Mouse (Mus musculus): ENCODE measurements at regions not wholly inside any gene's neighbourhood (a gene's known extent, or its start where the extent isn't known, plus 50 kb on each side); places are given as distances from the start of the nearest gene placed in this dataset.

GRCm38 (mm10) chr10:91967570-91968310, 754.5 kb downstream of the Nedd1 start:
- WGBS = 86% methylated on average over 18 of the region's 18 CpGs
- Histone ChIP-seq H3K36me3 (no peaks in the 10 kb centered on the region), H3K4me2 (no peak overlapping the region), H3K27ac (no peak overlapping the region), H3K9ac (no peak overlapping the region), H3K4me3 (no peak overlapping the region), H3K9me3 (no peaks in the 10 kb centered on the region), H3K27me3 (no peaks in the 10 kb centered on the region), H3K4me1 (no peaks in the 10 kb centered on the region)
- ATAC-seq (ENCODE audit: insufficient number of reproducible peaks, insufficient read depth, low FRiP score, low TSS enrichment, low read depth) = no peak

GRCm38 (mm10) chr10:91959734-91960492, 762.3 kb downstream of the Nedd1 start:
- no peak for ATAC-seq (ENCODE audit: insufficient number of reproducible peaks, insufficient read depth, low FRiP score, low TSS enrichment, low read depth)
- no peaks in the 10 kb centered on the region for H3K36me3 ChIP-seq
- no peaks in the 10 kb centered on the region for H3K4me1 ChIP-seq
- no peak overlapping the region for H3K9ac ChIP-seq
- 79% methylated on average over 6 of the region's 6 CpGs for WGBS
- no peak overlapping the region for H3K27ac ChIP-seq
- H3K4me2 ChIP-seq = no peak overlapping the region
- no peaks in the 10 kb centered on the region for H3K27me3 ChIP-seq
- no peak overlapping the region for H3K4me3 ChIP-seq
- no peaks in the 10 kb centered on the region for H3K9me3 ChIP-seq

- no peaks in the 10 kb centered on the region for H3K36me3 ChIP-seq
- H3K27me3 ChIP-seq = no peaks in the 10 kb centered on the region
- no peak overlapping the region for H3K4me3 ChIP-seq
- H3K9me3 ChIP-seq = no peaks in the 10 kb centered on the region
- H3K9ac ChIP-seq = no peak overlapping the region
- H3K27ac ChIP-seq = no peak overlapping the region
- no peak for ATAC-seq (ENCODE audit: insufficient number of reproducible peaks, insufficient read depth, low FRiP score, low TSS enrichment, low read depth)
- H3K4me2 ChIP-seq = no peak overlapping the region
- WGBS = 59% methylated on average over 1 of the region's 1 CpGs
- no peaks in the 10 kb centered on the region for H3K4me1 ChIP-seq
Observed at GRCm38 (mm10) chr10:91953078-91953477, 769.1 kb downstream of the Nedd1 start.

- Histone ChIP-seq H3K36me3 (no peaks in the 10 kb centered on the region), H3K9ac (no peak overlapping the region), H3K27me3 (no peaks in the 10 kb centered on the region), H3K27ac (no peak overlapping the region), H3K9me3 (no peaks in the 10 kb centered on the region), H3K4me1 (no peaks in the 10 kb centered on the region), H3K4me2 (no peak overlapping the region), H3K4me3 (no peak overlapping the region)
- ATAC-seq (ENCODE audit: insufficient number of reproducible peaks, insufficient read depth, low FRiP score, low TSS enrichment, low read depth) = no peak
- WGBS = 83% methylated on average over 3 of the region's 3 CpGs
Observed at GRCm38 (mm10) chr10:91923626-91924025, 742.5 kb upstream of the Tmpo start.

- WGBS = 77% methylated on average over 6 of the region's 6 CpGs
Observed at GRCm38 (mm10) chr10:91889864-91890263, 708.7 kb upstream of the Tmpo start.

GRCm38 (mm10) chr10:91888537-91888936, 707.4 kb upstream of the Tmpo start:
- 70% methylated on average over 4 of the region's 4 CpGs for WGBS
- no peaks in the 10 kb centered on the region for H3K9me3 ChIP-seq
- ATAC-seq (ENCODE audit: insufficient number of reproducible peaks, insufficient read depth, low FRiP score, low TSS enrichment, low read depth) = no peak
- H3K27ac ChIP-seq = no peak overlapping the region
- no peaks in the 10 kb centered on the region for H3K36me3 ChIP-seq
- no peak overlapping the region for H3K4me2 ChIP-seq
- no peak overlapping the region for H3K9ac ChIP-seq
- H3K4me1 ChIP-seq = no peaks in the 10 kb centered on the region
- H3K4me3 ChIP-seq = no peak overlapping the region
- no peaks in the 10 kb centered on the region for H3K27me3 ChIP-seq

More at GRCm38 (mm10) chr10:91889864-91890263, 708.7 kb upstream of the Tmpo start:
- Histone ChIP-seq H3K36me3 (no peaks in the 10 kb centered on the region), H3K9ac (no peak overlapping the region), H3K9me3 (no peaks in the 10 kb centered on the region), H3K27ac (no peak overlapping the region), H3K4me2 (no peak overlapping the region), H3K4me3 (no peak overlapping the region), H3K4me1 (no peaks in the 10 kb centered on the region), H3K27me3 (no peaks in the 10 kb centered on the region)
- ATAC-seq (ENCODE audit: insufficient number of reproducible peaks, insufficient read depth, low FRiP score, low TSS enrichment, low read depth) = no peak

GRCm38 (mm10) chr10:91883155-91883554, 702.0 kb upstream of the Tmpo start:
- no peaks in the 10 kb centered on the region for H3K4me1 ChIP-seq
- H3K27ac ChIP-seq = no peak overlapping the region
- H3K4me3 ChIP-seq = no peak overlapping the region
- no peak overlapping the region for H3K9ac ChIP-seq
- WGBS = 52% methylated on average over 5 of the region's 5 CpGs
- no peak overlapping the region for H3K4me2 ChIP-seq
- H3K36me3 ChIP-seq = no peaks in the 10 kb centered on the region
- ATAC-seq (ENCODE audit: insufficient number of reproducible peaks, insufficient read depth, low FRiP score, low TSS enrichment, low read depth) = no peak
- no peaks in the 10 kb centered on the region for H3K9me3 ChIP-seq
- no peaks in the 10 kb centered on the region for H3K27me3 ChIP-seq

- H3K27me3 ChIP-seq = no peaks in the 10 kb centered on the region
Observed at GRCm38 (mm10) chr10:91882481-91882880, 701.4 kb upstream of the Tmpo start.

GRCm38 (mm10) chr10:91881521-91882228, 700.6 kb upstream of the Tmpo start:
- WGBS = 37% methylated on average over 9 of the region's 9 CpGs
- no peaks in the 10 kb centered on the region for H3K9me3 ChIP-seq
- H3K4me1 ChIP-seq = no peaks in the 10 kb centered on the region
- H3K36me3 ChIP-seq = no peaks in the 10 kb centered on the region
- ATAC-seq (ENCODE audit: insufficient number of reproducible peaks, insufficient read depth, low FRiP score, low TSS enrichment, low read depth) = no peak
- no peak overlapping the region for H3K27ac ChIP-seq
- H3K9ac ChIP-seq = no peak overlapping the region
- no peaks in the 10 kb centered on the region for H3K27me3 ChIP-seq
- H3K4me3 ChIP-seq = no peak overlapping the region
- H3K4me2 ChIP-seq = no peak overlapping the region

More at GRCm38 (mm10) chr10:91882481-91882880, 701.4 kb upstream of the Tmpo start:
- no peak overlapping the region for H3K4me3 ChIP-seq
- H3K4me1 ChIP-seq = no peaks in the 10 kb centered on the region
- 77% methylated on average over 4 of the region's 4 CpGs for WGBS
- H3K9me3 ChIP-seq = no peaks in the 10 kb centered on the region
- no peaks in the 10 kb centered on the region for H3K36me3 ChIP-seq
- no peak overlapping the region for H3K4me2 ChIP-seq
- H3K27ac ChIP-seq = no peak overlapping the region
- ATAC-seq (ENCODE audit: insufficient number of reproducible peaks, insufficient read depth, low FRiP score, low TSS enrichment, low read depth) = no peak
- no peak overlapping the region for H3K9ac ChIP-seq

GRCm38 (mm10) chr10:91875450-91875849, 694.3 kb upstream of the Tmpo start:
- Histone ChIP-seq H3K9ac (no peak overlapping the region), H3K27me3 (no peaks in the 10 kb centered on the region), H3K4me2 (no peak overlapping the region), H3K9me3 (no peaks in the 10 kb centered on the region), H3K36me3 (no peaks in the 10 kb centered on the region), H3K4me3 (no peak overlapping the region), H3K27ac (no peak overlapping the region), H3K4me1 (no peaks in the 10 kb centered on the region)
- no peak for ATAC-seq (ENCODE audit: insufficient number of reproducible peaks, insufficient read depth, low FRiP score, low TSS enrichment, low read depth)
- WGBS = 84% methylated on average over 3 of the region's 3 CpGs

GRCm38 (mm10) chr10:91871244-91871643, 690.1 kb upstream of the Tmpo start:
- Histone ChIP-seq H3K9me3 (no peaks in the 10 kb centered on the region), H3K4me1 (no peaks in the 10 kb centered on the region), H3K4me2 (no peak overlapping the region), H3K4me3 (no peak overlapping the region), H3K27me3 (no peaks in the 10 kb centered on the region), H3K9ac (no peak overlapping the region), H3K27ac (no peak overlapping the region), H3K36me3 (no peaks in the 10 kb centered on the region)
- WGBS = 76% methylated on average over 4 of the region's 4 CpGs
- ATAC-seq (ENCODE audit: insufficient number of reproducible peaks, insufficient read depth, low FRiP score, low TSS enrichment, low read depth) = no peak
